Mouse (Mus musculus): Measurements from ENCODE around the gene Gin1. TPM values are rescaled to one million over a fixed set of nuclear protein-coding genes. Genes with fewer than 3 reads are reported as not detected.

Gene Gin1
- polyA plus RNA-seq (2015; fragmentation: Nextera tagmentation; extraction: Ambion mirVana): 14.6 and 14.8 TPM in 2 replicates

GRCm38 (mm10) chr1:97769904-97770753 lies at the start of gene Gin1, which contains the start of gene Ppip5k2:
Gin1 (plus strand) TSS chr1:97770172.
Ppip5k2 (minus strand) TSS chr1:97770411.
- Histone ChIP-seq H3K9me3 (ENCODE audit: low read length) (no peaks in the 10 kb centered on the region), H3K4me2 (replicated peaks; ENCODE audit: low read depth, low read length) (peak within 1 kb of the TSS; percentile 91), H3K27ac (ENCODE audit: low read length) (peak within 1 kb of the TSS; percentile 89), H3K9ac (replicated peaks; ENCODE audit: low read depth) (peak within 1 kb of the TSS; percentile 72), H3K27me3 (replicated peaks; ENCODE audit: insufficient read depth, low read length) (no peaks in the 10 kb centered on the region), H3K36me3 (ENCODE audit: insufficient read depth, low read length) (no peaks in the 10 kb centered on the region), H3K4me3 (ENCODE audit: low read depth, low read length) (peak within 1 kb of the TSS; percentile 94), H3K4me1 (ENCODE audit: insufficient read depth, low read depth, low read length) (no peaks in the 10 kb centered on the region)
- TF ChIP-seq CTCF (IDR thresholded peaks at IDR 0.05) (peak; percentile 64), EP300 (IDR thresholded peaks at IDR 0.05) (peak; percentile 64)
- WGBS: under 1% methylated on average over 63 of the region's 66 CpGs
- DNase-seq (ENCODE audit: low spot score) (peak; percentile 97), ATAC-seq (peak; percentile 99)

- Histone ChIP-seq H3K9me3 (ENCODE audit: low read length) (no peaks in the 10 kb centered on the region), H3K9ac (replicated peaks; ENCODE audit: low read depth) (no peak overlapping the region), H3K36me3 (ENCODE audit: insufficient read depth, low read length) (peaks cover 9% of the 10 kb centered on the region; the same call in 1 of the 2 replicates), H3K4me2 (replicated peaks; ENCODE audit: low read depth, low read length) (no peak overlapping the region), H3K27me3 (replicated peaks; ENCODE audit: insufficient read depth, low read length) (no peaks in the 10 kb centered on the region), H3K4me3 (ENCODE audit: low read depth, low read length) (no peak overlapping the region), H3K4me1 (ENCODE audit: insufficient read depth, low read depth, low read length) (no peaks in the 10 kb centered on the region), H3K27ac (ENCODE audit: low read length) (no peak overlapping the region)
- 77% methylated on average over 2 of the region's 2 CpGs for WGBS
- ATAC-seq (peak; percentile 43; the same call in 1 of the 2 replicates), DNase-seq (ENCODE audit: low spot score) (peak; percentile 44)
- TF ChIP-seq CTCF (IDR thresholded peaks at IDR 0.05): peak; percentile 56
- TF ChIP-seq EP300 (IDR thresholded peaks at IDR 0.05): no peak
Observed at GRCm38 (mm10) chr1:97726730-97727129, 43.2 kb upstream of the Gin1 start.

- H3K9ac ChIP-seq (replicated peaks; ENCODE audit: low read depth): no peak overlapping the region
- DNase-seq (ENCODE audit: low spot score): no peak
- H3K4me2 ChIP-seq (replicated peaks; ENCODE audit: low read depth, low read length): no peak overlapping the region
- H3K27ac ChIP-seq (ENCODE audit: low read length): no peak overlapping the region
- no peak for ATAC-seq
- WGBS: 58% methylated on average over 1 of the region's 1 CpGs
- no peaks in the 10 kb centered on the region for H3K4me1 ChIP-seq (ENCODE audit: insufficient read depth, low read depth, low read length)
- TF ChIP-seq CTCF (IDR thresholded peaks at IDR 0.05) (no peak), EP300 (IDR thresholded peaks at IDR 0.05) (no peak)
- H3K4me3 ChIP-seq (ENCODE audit: low read depth, low read length): no peak overlapping the region
- no peaks in the 10 kb centered on the region for H3K27me3 ChIP-seq (replicated peaks; ENCODE audit: insufficient read depth, low read length)
- no peaks in the 10 kb centered on the region for H3K9me3 ChIP-seq (ENCODE audit: low read length)
- H3K36me3 ChIP-seq (ENCODE audit: insufficient read depth, low read length): 0 out of 2 replicates have a peak, but pooled peaks cover 9% of the 10 kb centered on the region
Observed at GRCm38 (mm10) chr1:97729339-97729738, 40.6 kb upstream of the Gin1 start.

- no peak overlapping the region for H3K4me2 ChIP-seq (replicated peaks; ENCODE audit: low read depth, low read length)
- 96% methylated on average over 1 of the region's 1 CpGs for WGBS
- peaks cover 23% of the 10 kb centered on the region; the same call in 1 of the 2 replicates for H3K36me3 ChIP-seq (ENCODE audit: insufficient read depth, low read length)
- H3K9me3 ChIP-seq (ENCODE audit: low read length): no peaks in the 10 kb centered on the region
- no peak for ATAC-seq
- TF ChIP-seq EP300 (IDR thresholded peaks at IDR 0.05): no peak
- H3K9ac ChIP-seq (replicated peaks; ENCODE audit: low read depth): no peak overlapping the region
- DNase-seq (ENCODE audit: low spot score): no peak
- H3K27ac ChIP-seq (ENCODE audit: low read length): no peak overlapping the region
- no peak overlapping the region for H3K4me3 ChIP-seq (ENCODE audit: low read depth, low read length)
- no peaks in the 10 kb centered on the region for H3K27me3 ChIP-seq (replicated peaks; ENCODE audit: insufficient read depth, low read length)
- H3K4me1 ChIP-seq (ENCODE audit: insufficient read depth, low read depth, low read length): no peaks in the 10 kb centered on the region
Observed at GRCm38 (mm10) chr1:97743063-97743462, 26.9 kb upstream of the Gin1 start.

- H3K4me2 ChIP-seq (replicated peaks; ENCODE audit: low read depth, low read length): no peak overlapping the region
- H3K9ac ChIP-seq (replicated peaks; ENCODE audit: low read depth): no peak overlapping the region
- H3K4me1 ChIP-seq (ENCODE audit: insufficient read depth, low read depth, low read length): no peaks in the 10 kb centered on the region
- TF ChIP-seq EP300 (IDR thresholded peaks at IDR 0.05) (no peak), CTCF (IDR thresholded peaks at IDR 0.05) (no peak)
- no peak for ATAC-seq
- no peaks in the 10 kb centered on the region for H3K27me3 ChIP-seq (replicated peaks; ENCODE audit: insufficient read depth, low read length)
- no peak for DNase-seq (ENCODE audit: low spot score)
- 63% methylated on average over 4 of the region's 4 CpGs for WGBS
- peaks cover 13% of the 10 kb centered on the region; the same call in 1 of the 2 replicates for H3K36me3 ChIP-seq (ENCODE audit: insufficient read depth, low read length)
- no peak overlapping the region for H3K27ac ChIP-seq (ENCODE audit: low read length)
- H3K4me3 ChIP-seq (ENCODE audit: low read depth, low read length): no peak overlapping the region
- no peaks in the 10 kb centered on the region for H3K9me3 ChIP-seq (ENCODE audit: low read length)
Observed at GRCm38 (mm10) chr1:97745712-97746111, 24.3 kb upstream of the Gin1 start.

GRCm38 (mm10) chr1:97746261-97746660 lies 23.7 kb upstream of the Gin1 start:
- Histone ChIP-seq H3K27me3 (replicated peaks; ENCODE audit: insufficient read depth, low read length) (no peaks in the 10 kb centered on the region), H3K4me1 (ENCODE audit: insufficient read depth, low read depth, low read length) (no peaks in the 10 kb centered on the region), H3K9ac (replicated peaks; ENCODE audit: low read depth) (no peak overlapping the region), H3K9me3 (ENCODE audit: low read length) (no peaks in the 10 kb centered on the region), H3K36me3 (ENCODE audit: insufficient read depth, low read length) (peaks cover 12% of the 10 kb centered on the region; the same call in 1 of the 2 replicates), H3K4me3 (ENCODE audit: low read depth, low read length) (no peak overlapping the region), H3K27ac (ENCODE audit: low read length) (no peak overlapping the region), H3K4me2 (replicated peaks; ENCODE audit: low read depth, low read length) (no peak overlapping the region)
- ATAC-seq (no peak), DNase-seq (ENCODE audit: low spot score) (no peak)
- 94% methylated on average over 7 of the region's 7 CpGs for WGBS
- TF ChIP-seq EP300 (IDR thresholded peaks at IDR 0.05) (no peak), CTCF (IDR thresholded peaks at IDR 0.05) (no peak)

Data from lung, postnatal 0 days (tissue).